Mouse (Mus musculus) limb, embryonic 15.5 days (tissue): ENCODE measurements around the gene Fmnl2. TPM values are rescaled to one million over a fixed set of nuclear protein-coding genes. Genes with fewer than 3 reads are reported as not detected.

Experiments used
- ATAC-seq: fragments of 200-750 bp; cut with Nextera tagmentation; 2 replicates; pipeline ENCODE4 v1.8.0; 2017; ENCODE audit warnings: low read depth, moderate TSS enrichment; ENCODE audit not compliant: insufficient number of reproducible peaks, low FRiP score, low TSS enrichment
- H3K27ac ChIP-seq: fragments of 300-500 bp; sonication (generic); 2 replicates; pipeline ENCODE4 v1.5.1; 2015; ENCODE audit warnings: moderate library complexity, mild to moderate bottlenecking, inconsistent platforms
- H3K27me3 ChIP-seq: fragments of 300-500 bp; sonication (generic); 2 replicates; pipeline ENCODE4 v1.6.1; 2015; ENCODE audit warnings: inconsistent platforms
- H3K36me3 ChIP-seq: fragments of 300-500 bp; sonication (generic); 2 replicates; pipeline ENCODE4 v1.6.1; 2015; ENCODE audit warnings: inconsistent platforms
- H3K4me1 ChIP-seq: fragments of 300-500 bp; sonication (generic); 2 replicates; pipeline ENCODE4 v1.6.1; 2015; ENCODE audit warnings: inconsistent platforms
- H3K4me2 ChIP-seq: fragments of 300-500 bp; sonication (generic); 2 replicates; pipeline ENCODE4 v1.6.1; 2015; ENCODE audit warnings: mild to moderate bottlenecking, inconsistent platforms
- H3K4me3 ChIP-seq: fragments of 300-500 bp; sonication (generic); 2 replicates; pipeline ENCODE4 v1.5.1; 2015; ENCODE audit warnings: mild to moderate bottlenecking, inconsistent platforms
- H3K9ac ChIP-seq: fragments of 300-500 bp; sonication (generic); 2 replicates; pipeline ENCODE4 v1.6.1; 2015; ENCODE audit warnings: inconsistent platforms
- H3K9me3 ChIP-seq: fragments of 300-500 bp; sonication (generic); 2 replicates; pipeline ENCODE4 v1.6.1; 2016; ENCODE audit warnings: inconsistent platforms
- WGBS: fragments of 180-500 bp; shearing (Covaris S2); methylation state at CpG from one replicate; pipeline ENCODE4 v1.1.7; 2015; 5-methylcytosine and 5-hydroxymethylcytosine counted together
- polyA plus RNA-seq: library from polyadenylated mRNA; unstranded; fragments of >200 nt; fragmentation: Nextera tagmentation; extraction: Ambion mirVana; gene quantifications from 2 replicates; pipeline ENCODE4 v1.2.1, GENCODE M21; 2015

Fmnl2 gene
- polyA plus RNA-seq, 1 experiment from 2014 or later, result 9.4 TPM

- Histone ChIP-seq H3K9ac (no peak overlapping the region), H3K27me3 (no peaks in the 10 kb centered on the region), H3K27ac (no peak overlapping the region), H3K4me3 (no peak overlapping the region), H3K4me2 (no peak overlapping the region), H3K36me3 (no peaks in the 10 kb centered on the region), H3K4me1 (no peaks in the 10 kb centered on the region), H3K9me3 (no peaks in the 10 kb centered on the region)
- 87% methylated on average over 5 of the region's 5 CpGs for WGBS
- ATAC-seq, result no peak
These were observed 63.2 kb downstream of the Fmnl2 start for GRCm38 (mm10) chr2:52920701-52921435.

- Histone ChIP-seq H3K9ac (no peak overlapping the region), H3K4me1 (peaks cover 7% of the 10 kb centered on the region), H3K9me3 (no peaks in the 10 kb centered on the region), H3K4me2 (no peak overlapping the region), H3K27ac (no peak overlapping the region), H3K4me3 (no peak overlapping the region), H3K27me3 (no peaks in the 10 kb centered on the region), H3K36me3 (no peaks in the 10 kb centered on the region)
- WGBS, result 87% methylated on average over 3 of the region's 3 CpGs
- no peak for ATAC-seq
These were observed 67.4 kb downstream of the Fmnl2 start for GRCm38 (mm10) chr2:52925062-52925461.

GRCm38 (mm10) chr2:52927381-52927780, 69.7 kb downstream of the Fmnl2 start:
- WGBS, result 38% methylated on average over 3 of the region's 3 CpGs
- Histone ChIP-seq H3K36me3 (no peaks in the 10 kb centered on the region), H3K27ac (no peak overlapping the region), H3K4me1 (peaks cover 12% of the 10 kb centered on the region), H3K4me3 (no peak overlapping the region), H3K9me3 (no peaks in the 10 kb centered on the region), H3K27me3 (no peaks in the 10 kb centered on the region), H3K9ac (no peak overlapping the region), H3K4me2 (no peak overlapping the region)
- ATAC-seq, result no peak

GRCm38 (mm10) chr2:52927858-52928301, 70.2 kb downstream of the Fmnl2 start:
- Histone ChIP-seq H3K4me3 (no peak overlapping the region), H3K36me3 (no peaks in the 10 kb centered on the region), H3K27ac (no peak overlapping the region), H3K4me1 (peaks cover 12% of the 10 kb centered on the region), H3K9ac (no peak overlapping the region), H3K9me3 (no peaks in the 10 kb centered on the region), H3K4me2 (no peak overlapping the region), H3K27me3 (no peaks in the 10 kb centered on the region)
- WGBS, result 43% methylated on average over 10 of the region's 10 CpGs
- ATAC-seq, result no peak

GRCm38 (mm10) chr2:52928401-52928800, 70.7 kb downstream of the Fmnl2 start:
- H3K4me2 ChIP-seq, result no peak overlapping the region
- no peaks in the 10 kb centered on the region for H3K36me3 ChIP-seq
- no peak overlapping the region for H3K4me3 ChIP-seq
- peaks cover 13% of the 10 kb centered on the region for H3K4me1 ChIP-seq
- no peaks in the 10 kb centered on the region for H3K27me3 ChIP-seq
- no peaks in the 10 kb centered on the region for H3K9me3 ChIP-seq
- WGBS, result 55% methylated on average over 3 of the region's 3 CpGs
- ATAC-seq, result no peak
- no peak overlapping the region for H3K27ac ChIP-seq
- H3K9ac ChIP-seq, result no peak overlapping the region

- Histone ChIP-seq H3K9ac (no peak overlapping the region), H3K9me3 (no peaks in the 10 kb centered on the region), H3K4me1 (peaks cover 15% of the 10 kb centered on the region), H3K27ac (no peak overlapping the region; the same call in 1 of the 2 replicates), H3K36me3 (no peaks in the 10 kb centered on the region), H3K27me3 (no peaks in the 10 kb centered on the region), H3K4me3 (no peak overlapping the region), H3K4me2 (no peak overlapping the region)
- 70% methylated on average over 5 of the region's 5 CpGs for WGBS
- ATAC-seq, result no peak
These were observed 72.6 kb downstream of the Fmnl2 start for GRCm38 (mm10) chr2:52930106-52930868.

GRCm38 (mm10) chr2:52931315-52931714, 73.7 kb downstream of the Fmnl2 start:
- H3K27me3 ChIP-seq, result no peaks in the 10 kb centered on the region
- H3K9me3 ChIP-seq, result no peaks in the 10 kb centered on the region
- no peak overlapping the region for H3K27ac ChIP-seq
- peaks cover 19% of the 10 kb centered on the region for H3K4me1 ChIP-seq
- H3K9ac ChIP-seq, result no peak overlapping the region
- no peak overlapping the region for H3K4me3 ChIP-seq
- H3K4me2 ChIP-seq, result no peak overlapping the region
- ATAC-seq, result no peak
- no peaks in the 10 kb centered on the region for H3K36me3 ChIP-seq
- WGBS, result 73% methylated on average over 2 of the region's 2 CpGs

- no peak overlapping the region for H3K9ac ChIP-seq
- no peaks in the 10 kb centered on the region for H3K27me3 ChIP-seq
- peaks cover 23% of the 10 kb centered on the region for H3K4me1 ChIP-seq
- H3K4me2 ChIP-seq, result no peak overlapping the region
- WGBS, result 25% methylated on average over 6 of the region's 6 CpGs
- no peaks in the 10 kb centered on the region for H3K9me3 ChIP-seq
- ATAC-seq, result no peak
- no peaks in the 10 kb centered on the region for H3K36me3 ChIP-seq
- H3K27ac ChIP-seq, result no peak overlapping the region
- H3K4me3 ChIP-seq, result no peak overlapping the region
These were observed 78.2 kb downstream of the Fmnl2 start for GRCm38 (mm10) chr2:52935906-52936305.

- Histone ChIP-seq H3K9me3 (no peaks in the 10 kb centered on the region), H3K4me3 (no peak overlapping the region), H3K27me3 (no peaks in the 10 kb centered on the region), H3K27ac (peak overlapping the region; percentile 34; the same call in 1 of the 2 replicates), H3K4me2 (no peak overlapping the region), H3K9ac (no peak overlapping the region), H3K36me3 (no peaks in the 10 kb centered on the region), H3K4me1 (peaks cover 20% of the 10 kb centered on the region)
- 15% methylated on average over 6 of the region's 6 CpGs for WGBS
- no peak for ATAC-seq
These were observed 80.9 kb downstream of the Fmnl2 start for GRCm38 (mm10) chr2:52938351-52939074.

GRCm38 (mm10) chr2:52943644-52944423, 86.2 kb downstream of the Fmnl2 start:
- H3K9ac ChIP-seq, result no peak overlapping the region
- H3K4me1 ChIP-seq, result peaks cover 21% of the 10 kb centered on the region
- no peaks in the 10 kb centered on the region for H3K36me3 ChIP-seq
- H3K27me3 ChIP-seq, result no peaks in the 10 kb centered on the region
- H3K9me3 ChIP-seq, result no peaks in the 10 kb centered on the region
- H3K27ac ChIP-seq, result no peak overlapping the region
- no peak overlapping the region for H3K4me2 ChIP-seq
- 61% methylated on average over 9 of the region's 9 CpGs for WGBS
- ATAC-seq, result no peak
- no peak overlapping the region for H3K4me3 ChIP-seq

- H3K4me1 ChIP-seq, result peaks cover 16% of the 10 kb centered on the region
- H3K9ac ChIP-seq, result no peak overlapping the region
- no peak for ATAC-seq
- H3K9me3 ChIP-seq, result no peaks in the 10 kb centered on the region
- no peak overlapping the region for H3K27ac ChIP-seq
- WGBS, result 83% methylated on average over 5 of the region's 5 CpGs
- H3K4me3 ChIP-seq, result no peak overlapping the region
- H3K27me3 ChIP-seq, result no peaks in the 10 kb centered on the region
- H3K4me2 ChIP-seq, result no peak overlapping the region
- H3K36me3 ChIP-seq, result no peaks in the 10 kb centered on the region
These were observed 86.9 kb downstream of the Fmnl2 start for GRCm38 (mm10) chr2:52944594-52944993.
